Comparison of ENCODE assay signal across 14 mouse cellular contexts in genomic region chr6:48199951-48200350, GRCm38 (mm10).
DNase-seq lines count a peak whose midpoint lies in the region; ATAC-seq lines count a peak whose summit lies in the region.
"Had no signal": no experiment of that assay in that cellular context is flagged by ENCODE, and none has a peak within 500 bp of the region (broad histone marks: within the 10 kb centered on the region; RNA-seq: fewer than 3 reads in every experiment).

No protein-coding gene starts in this region.

- H3K4me1 ChIP-seq in forebrain, embryonic 10.5 days = peaks cover 5% of the 10 kb centered on the region; the same call in 1 of the 2 replicates
- no peaks in the 10 kb centered on the region for H3K4me1 ChIP-seq in forebrain, embryonic 11.5 days (replicated peaks; ENCODE audit: control insufficient read depth, insufficient read depth, low read length)

- H3K27ac ChIP-seq in forebrain, embryonic 10.5 days = no peak overlapping the region
- H3K27ac ChIP-seq in forebrain, embryonic 11.5 days (ENCODE audit: low read depth, low read length) = no peak overlapping the region
- H3K27ac ChIP-seq: midbrain, embryonic 10.5 days had no signal

- H3K36me3 ChIP-seq in forebrain, embryonic 10.5 days (replicated peaks) = no peaks in the 10 kb centered on the region
- no peaks in the 10 kb centered on the region for H3K36me3 ChIP-seq in forebrain, embryonic 11.5 days (ENCODE audit: control insufficient read depth, insufficient read depth, low read length)
- H3K36me3 ChIP-seq: midbrain, embryonic 10.5 days had no signal

- no peak for ATAC-seq in forebrain, embryonic 11.5 days (replicated peaks; ENCODE audit: low FRiP score)
- ATAC-seq: activated CD4-positive, CD25-positive, alpha-beta regulatory T cell, adult 4 months; forebrain, embryonic 14.5 days; liver, postnatal 0 days had no signal

- no peak overlapping the region for H3K4me2 ChIP-seq in forebrain, embryonic 11.5 days (ENCODE audit: low read depth, low read length, severe bottlenecking)

- DNase-seq in heart, postnatal 4 days = peak; percentile 18
- no peak for DNase-seq in heart, adult 9 months (ENCODE audit: low spot score in 2 of 2)
- DNase-seq in thymus, postnatal 4 days = peak; percentile 19
- no peak for DNase-seq in thymus, adult 18-20 months
- peak; percentile 19 for DNase-seq in embryo, embryonic 11.5 days (ENCODE audit: low read depth, low spot score)
- no peak for DNase-seq in frontal cortex, postnatal 25 days (ENCODE audit: low spot score in 2 of 2)
- no peak for DNase-seq in forebrain, embryonic 10.5 days (ENCODE audit: extremely low spot score, low spot score)
- no peak for DNase-seq in forebrain, embryonic 11.5 days (ENCODE audit: low spot score)
- DNase-seq: left cerebral cortex, postnatal 4 days; liver, postnatal 0 days; thymus, postnatal 14 days had no signal

- 61% methylated on average over 3 of the region's 3 CpGs for WGBS in forebrain, embryonic 10.5 days
- WGBS in forebrain, embryonic 11.5 days = 62% methylated on average over 3 of the region's 3 CpGs

- no peaks in the 10 kb centered on the region for H3K27me3 ChIP-seq in forebrain, embryonic 10.5 days (ENCODE audit: poor library complexity, severe bottlenecking)
- H3K27me3 ChIP-seq in forebrain, embryonic 11.5 days (ENCODE audit: control insufficient read depth, insufficient read depth, low read length) = no peaks in the 10 kb centered on the region

- H3K9me3 ChIP-seq in forebrain, embryonic 10.5 days = no peaks in the 10 kb centered on the region
- H3K9me3 ChIP-seq in forebrain, embryonic 11.5 days (ENCODE audit: control insufficient read depth, low read length) = no peaks in the 10 kb centered on the region
- H3K9me3 ChIP-seq: midbrain, embryonic 10.5 days had no signal

- no peak overlapping the region for H3K9ac ChIP-seq in forebrain, embryonic 11.5 days (ENCODE audit: low read length)
- H3K9ac ChIP-seq: liver, postnatal 0 days had no signal

- no peak overlapping the region for H3K4me3 ChIP-seq in forebrain, embryonic 10.5 days
- no peak overlapping the region for H3K4me3 ChIP-seq in forebrain, embryonic 11.5 days (ENCODE audit: low read depth, low read length)
- H3K4me3 ChIP-seq: midbrain, embryonic 10.5 days had no signal

Comparison
In these comparisons a context has a peak if more than half of its experiments do, and no peak if none do; other contexts are left out.
1. DNase-seq: peak in heart, postnatal 4 days (single experiment), thymus, postnatal 4 days (single experiment) and embryo, embryonic 11.5 days (single experiment); none in heart, adult 9 months (0 of 2), thymus, adult 18-20 months (0 of 2), frontal cortex, postnatal 25 days (0 of 2), forebrain, embryonic 10.5 days (single experiment) and forebrain, embryonic 11.5 days (single experiment).